Mouse (Mus musculus): ENCODE data around the gene Gatb. TPM values are rescaled to one million over a fixed set of nuclear protein-coding genes. Genes with fewer than 3 reads are reported as not detected.
A peak's percentile ranks its signal among the peaks of the same experiment; 100 is the strongest.

Gene Gatb
- 23.1 and 23.2 TPM in 2 replicates for polyA plus RNA-seq (2015; fragmentation: Nextera tagmentation; extraction: Ambion mirVana)

GRCm38 (mm10) chr3:85573864-85574830 lies at the start of gene Gatb:
Gene Gatb, plus strand, starts transcription at chr3:85574119.
- peak within 1 kb of the TSS; percentile 63 for H3K4me2 ChIP-seq (ENCODE audit: low read length)
- peak; percentile 99 for ATAC-seq
- H3K9ac ChIP-seq (ENCODE audit: low read depth, low read length): peak within 1 kb of the TSS; percentile 84
- H3K9me3 ChIP-seq (replicated peaks; ENCODE audit: control insufficient read depth, low read length, poor library complexity, severe bottlenecking): no peaks in the 10 kb centered on the region
- H3K4me1 ChIP-seq (ENCODE audit: control insufficient read depth, insufficient read depth, low read length): peaks cover 2% of the 10 kb centered on the region; the same call in 1 of the 2 replicates
- H3K4me3 ChIP-seq (ENCODE audit: low read depth, low read length): peak within 1 kb of the TSS; percentile 84
- WGBS: 3% methylated on average over 41 of the region's 41 CpGs
- no peaks in the 10 kb centered on the region for H3K36me3 ChIP-seq (ENCODE audit: control insufficient read depth, insufficient read depth, low read length)
- H3K27me3 ChIP-seq (ENCODE audit: control insufficient read depth, insufficient read depth, low read depth, low read length): no peaks in the 10 kb centered on the region
- peak within 1 kb of the TSS; percentile 93 for H3K27ac ChIP-seq (ENCODE audit: low read length)

GRCm38 (mm10) chr3:85530601-85531161 lies 43.2 kb upstream of the Gatb start:
- H3K27ac ChIP-seq (ENCODE audit: low read length): no peak overlapping the region
- WGBS: 82% methylated on average over 8 of the region's 8 CpGs
- H3K9ac ChIP-seq (ENCODE audit: low read depth, low read length): no peak overlapping the region
- no peaks in the 10 kb centered on the region for H3K9me3 ChIP-seq (replicated peaks; ENCODE audit: control insufficient read depth, low read length, poor library complexity, severe bottlenecking)
- H3K4me2 ChIP-seq (ENCODE audit: low read length): no peak overlapping the region
- peaks cover 9% of the 10 kb centered on the region for H3K4me1 ChIP-seq (ENCODE audit: control insufficient read depth, insufficient read depth, low read length)
- no peak for ATAC-seq
- no peaks in the 10 kb centered on the region for H3K36me3 ChIP-seq (ENCODE audit: control insufficient read depth, insufficient read depth, low read length)
- no peak overlapping the region for H3K4me3 ChIP-seq (ENCODE audit: low read depth, low read length)
- H3K27me3 ChIP-seq (ENCODE audit: control insufficient read depth, insufficient read depth, low read depth, low read length): no peaks in the 10 kb centered on the region

GRCm38 (mm10) chr3:85532376-85532775 lies 41.5 kb upstream of the Gatb start:
- no peaks in the 10 kb centered on the region for H3K9me3 ChIP-seq (replicated peaks; ENCODE audit: control insufficient read depth, low read length, poor library complexity, severe bottlenecking)
- 37% methylated on average over 3 of the region's 3 CpGs for WGBS
- H3K27ac ChIP-seq (ENCODE audit: low read length): no peak overlapping the region
- no peak for ATAC-seq
- H3K4me1 ChIP-seq (ENCODE audit: control insufficient read depth, insufficient read depth, low read length): peaks cover 9% of the 10 kb centered on the region
- no peaks in the 10 kb centered on the region for H3K36me3 ChIP-seq (ENCODE audit: control insufficient read depth, insufficient read depth, low read length)
- H3K27me3 ChIP-seq (ENCODE audit: control insufficient read depth, insufficient read depth, low read depth, low read length): no peaks in the 10 kb centered on the region
- no peak overlapping the region for H3K4me3 ChIP-seq (ENCODE audit: low read depth, low read length)
- H3K9ac ChIP-seq (ENCODE audit: low read depth, low read length): no peak overlapping the region
- no peak overlapping the region for H3K4me2 ChIP-seq (ENCODE audit: low read length)

- no peak overlapping the region for H3K4me3 ChIP-seq (ENCODE audit: low read depth, low read length)
- no peaks in the 10 kb centered on the region for H3K27me3 ChIP-seq (ENCODE audit: control insufficient read depth, insufficient read depth, low read depth, low read length)
- no peak overlapping the region for H3K27ac ChIP-seq (ENCODE audit: low read length)
- H3K9me3 ChIP-seq (replicated peaks; ENCODE audit: control insufficient read depth, low read length, poor library complexity, severe bottlenecking): no peaks in the 10 kb centered on the region
- no peaks in the 10 kb centered on the region for H3K36me3 ChIP-seq (ENCODE audit: control insufficient read depth, insufficient read depth, low read length)
- ATAC-seq: no peak
- H3K4me1 ChIP-seq (ENCODE audit: control insufficient read depth, insufficient read depth, low read length): peaks cover 9% of the 10 kb centered on the region
- no peak overlapping the region for H3K4me2 ChIP-seq (ENCODE audit: low read length)
- no peak overlapping the region for H3K9ac ChIP-seq (ENCODE audit: low read depth, low read length)
- WGBS: 85% methylated on average over 3 of the region's 3 CpGs
Measured at GRCm38 (mm10) chr3:85535042-85535441, 38.9 kb upstream of the Gatb start.

GRCm38 (mm10) chr3:85535621-85536520 lies 38.0 kb upstream of the Gatb start:
- H3K4me3 ChIP-seq (ENCODE audit: low read depth, low read length): no peak overlapping the region
- H3K36me3 ChIP-seq (ENCODE audit: control insufficient read depth, insufficient read depth, low read length): no peaks in the 10 kb centered on the region
- no peaks in the 10 kb centered on the region for H3K27me3 ChIP-seq (ENCODE audit: control insufficient read depth, insufficient read depth, low read depth, low read length)
- no peak overlapping the region for H3K9ac ChIP-seq (ENCODE audit: low read depth, low read length)
- peaks cover 9% of the 10 kb centered on the region for H3K4me1 ChIP-seq (ENCODE audit: control insufficient read depth, insufficient read depth, low read length)
- no peaks in the 10 kb centered on the region for H3K9me3 ChIP-seq (replicated peaks; ENCODE audit: control insufficient read depth, low read length, poor library complexity, severe bottlenecking)
- 80% methylated on average over 11 of the region's 11 CpGs for WGBS
- no peak overlapping the region for H3K4me2 ChIP-seq (ENCODE audit: low read length)
- ATAC-seq: no peak
- no peak overlapping the region for H3K27ac ChIP-seq (ENCODE audit: low read length)

GRCm38 (mm10) chr3:85542765-85543164 lies 31.2 kb upstream of the Gatb start:
- no peak overlapping the region for H3K9ac ChIP-seq (ENCODE audit: low read depth, low read length)
- no peaks in the 10 kb centered on the region for H3K27me3 ChIP-seq (ENCODE audit: control insufficient read depth, insufficient read depth, low read depth, low read length)
- no peak overlapping the region for H3K27ac ChIP-seq (ENCODE audit: low read length)
- no peaks in the 10 kb centered on the region for H3K36me3 ChIP-seq (ENCODE audit: control insufficient read depth, insufficient read depth, low read length)
- no peaks in the 10 kb centered on the region for H3K9me3 ChIP-seq (replicated peaks; ENCODE audit: control insufficient read depth, low read length, poor library complexity, severe bottlenecking)
- ATAC-seq: no peak
- H3K4me3 ChIP-seq (ENCODE audit: low read depth, low read length): no peak overlapping the region
- H3K4me2 ChIP-seq (ENCODE audit: low read length): no peak overlapping the region
- no peaks in the 10 kb centered on the region for H3K4me1 ChIP-seq (ENCODE audit: control insufficient read depth, insufficient read depth, low read length)
- 73% methylated on average over 3 of the region's 3 CpGs for WGBS

GRCm38 (mm10) chr3:85543652-85544051 lies 30.3 kb upstream of the Gatb start:
- no peak for ATAC-seq
- Histone ChIP-seq H3K9ac (ENCODE audit: low read depth, low read length) (no peak overlapping the region), H3K27ac (ENCODE audit: low read length) (no peak overlapping the region), H3K9me3 (replicated peaks; ENCODE audit: control insufficient read depth, low read length, poor library complexity, severe bottlenecking) (no peaks in the 10 kb centered on the region), H3K4me2 (ENCODE audit: low read length) (no peak overlapping the region), H3K4me1 (ENCODE audit: control insufficient read depth, insufficient read depth, low read length) (no peaks in the 10 kb centered on the region), H3K36me3 (ENCODE audit: control insufficient read depth, insufficient read depth, low read length) (no peaks in the 10 kb centered on the region), H3K4me3 (ENCODE audit: low read depth, low read length) (no peak overlapping the region), H3K27me3 (ENCODE audit: control insufficient read depth, insufficient read depth, low read depth, low read length) (no peaks in the 10 kb centered on the region)
- WGBS: 72% methylated on average over 2 of the region's 2 CpGs

GRCm38 (mm10) chr3:85550312-85550711 lies 23.6 kb upstream of the Gatb start:
- Histone ChIP-seq H3K27me3 (ENCODE audit: control insufficient read depth, insufficient read depth, low read depth, low read length) (no peaks in the 10 kb centered on the region; the same call in 1 of the 2 replicates), H3K9ac (ENCODE audit: low read depth, low read length) (no peak overlapping the region), H3K4me1 (ENCODE audit: control insufficient read depth, insufficient read depth, low read length) (no peaks in the 10 kb centered on the region), H3K4me2 (ENCODE audit: low read length) (no peak overlapping the region), H3K27ac (ENCODE audit: low read length) (no peak overlapping the region), H3K36me3 (ENCODE audit: control insufficient read depth, insufficient read depth, low read length) (no peaks in the 10 kb centered on the region), H3K9me3 (replicated peaks; ENCODE audit: control insufficient read depth, low read length, poor library complexity, severe bottlenecking) (no peaks in the 10 kb centered on the region), H3K4me3 (ENCODE audit: low read depth, low read length) (no peak overlapping the region)
- 80% methylated on average over 4 of the region's 4 CpGs for WGBS
- ATAC-seq: no peak
